Mouse (Mus musculus) forebrain, embryonic 13.5 days (tissue): ENCODE data around the gene Ttc17. TPM values are rescaled to one million over a fixed set of nuclear protein-coding genes. Genes with fewer than 3 reads are reported as not detected.

Experiments
- ATAC-seq: fragments of 200-750 bp; cut with Nextera tagmentation; 2 replicates; pipeline ENCODE4 v1.8.0; 2017
- H3K27ac ChIP-seq: fragments of 300-500 bp; sonication (generic); 2 replicates; pipeline ENCODE4 v1.5.1; 2015; ENCODE audit warnings: inconsistent platforms, mild to moderate bottlenecking, moderate library complexity
- H3K27me3 ChIP-seq: fragments of 300-500 bp; sonication (generic); 2 replicates; pipeline ENCODE4 v1.6.1; 2015; ENCODE audit warnings: mild to moderate bottlenecking, inconsistent platforms
- H3K36me3 ChIP-seq: fragments of 300-500 bp; sonication (generic); 2 replicates; pipeline ENCODE4 v1.6.1; 2015; ENCODE audit warnings: mild to moderate bottlenecking, inconsistent platforms; ENCODE audit not compliant: poor library complexity, severe bottlenecking
- H3K4me1 ChIP-seq: fragments of 300-500 bp; sonication (generic); 2 replicates; pipeline ENCODE4 v1.6.1; 2015; ENCODE audit warnings: inconsistent platforms
- H3K4me2 ChIP-seq: fragments of 300-500 bp; sonication (generic); 2 replicates; pipeline ENCODE4 v1.6.1; 2015; ENCODE audit warnings: inconsistent platforms, mild to moderate bottlenecking, moderate library complexity
- H3K4me3 ChIP-seq: fragments of 300-500 bp; sonication (generic); 2 replicates; pipeline ENCODE4 v1.5.1; 2015; ENCODE audit warnings: mild to moderate bottlenecking, inconsistent platforms
- H3K9ac ChIP-seq: fragments of 300-500 bp; sonication (generic); 2 replicates; pipeline ENCODE4 v1.6.1; 2015; ENCODE audit warnings: mild to moderate bottlenecking, inconsistent platforms
- H3K9me3 ChIP-seq: fragments of 300-500 bp; sonication (generic); replicated peaks from 2 replicates; pipeline ENCODE4 v1.6.1; 2016; ENCODE audit warnings: inconsistent platforms
- WGBS: fragments of 180-500 bp; shearing (Covaris S2); methylation state at CpG from one replicate; pipeline ENCODE4 v1.1.7; 2015; 5-methylcytosine and 5-hydroxymethylcytosine counted together
- microRNA counts: library from miRNA; unstranded; fragments of <30 nt; microRNA quantifications from one replicate; lab custom pipeline; 2016
- microRNA-seq: library from miRNA; unstranded; fragments of <30 nt; microRNA quantifications from one replicate; pipeline ENCODE4, GENCODE M21; 2016
- polyA plus RNA-seq: library from polyadenylated mRNA; unstranded; fragments of >200 nt; fragmentation: Nextera tagmentation; extraction: Ambion mirVana; gene quantifications from 2 replicates; pipeline ENCODE4 v1.2.1, GENCODE M21; 2015

Ttc17 gene
- polyA plus RNA-seq, 1 experiment from 2014 or later = 17.0 TPM

- ATAC-seq = peak; percentile 65
- Histone ChIP-seq H3K27me3 (no peaks in the 10 kb centered on the region), H3K27ac (peak overlapping the region; percentile 94), H3K4me3 (peak overlapping the region; percentile 43), H3K4me2 (peak overlapping the region; percentile 72), H3K36me3 (no peaks in the 10 kb centered on the region), H3K4me1 (peaks cover 61% of the 10 kb centered on the region), H3K9me3 (no peaks in the 10 kb centered on the region), H3K9ac (peak overlapping the region; percentile 50)
- under 1% methylated on average over 12 of the region's 12 CpGs for whole genome bisulfite sequencing
Measured at GRCm38 (mm10) chr2:94264631-94265098, 141.8 kb downstream of the Ttc17 start.

GRCm38 (mm10) chr2:94264006-94264405 is 142.5 kb downstream of the Ttc17 start:
- Histone ChIP-seq H3K9ac (peak overlapping the region; percentile 50), H3K9me3 (no peaks in the 10 kb centered on the region), H3K4me2 (peak overlapping the region; percentile 72), H3K4me1 (peaks cover 61% of the 10 kb centered on the region), H3K27me3 (no peaks in the 10 kb centered on the region), H3K4me3 (peak overlapping the region; percentile 43), H3K36me3 (no peaks in the 10 kb centered on the region), H3K27ac (peak overlapping the region; percentile 94)
- peak; percentile 4; the same call in 1 of the 2 replicates for ATAC-seq
- WGBS = 0% methylated on average over 2 of the region's 2 CpGs

GRCm38 (mm10) chr2:94263530-94263937 is 143.0 kb downstream of the Ttc17 start:
- H3K36me3 ChIP-seq = no peaks in the 10 kb centered on the region
- peak overlapping the region; percentile 43 for H3K4me3 ChIP-seq
- no peaks in the 10 kb centered on the region for H3K9me3 ChIP-seq
- H3K4me1 ChIP-seq = peaks cover 61% of the 10 kb centered on the region
- no peak for ATAC-seq
- WGBS = 2% methylated on average over 14 of the region's 14 CpGs
- no peaks in the 10 kb centered on the region for H3K27me3 ChIP-seq
- H3K4me2 ChIP-seq = peak overlapping the region; percentile 72
- peak overlapping the region; percentile 94 for H3K27ac ChIP-seq
- H3K9ac ChIP-seq = peak overlapping the region; percentile 67

- no peak for ATAC-seq
- Histone ChIP-seq H3K27me3 (no peaks in the 10 kb centered on the region), H3K9me3 (no peaks in the 10 kb centered on the region), H3K27ac (peak overlapping the region; percentile 94), H3K4me2 (peak overlapping the region; percentile 72), H3K4me3 (peak overlapping the region; percentile 43), H3K4me1 (peaks cover 57% of the 10 kb centered on the region), H3K9ac (peak overlapping the region; percentile 67), H3K36me3 (no peaks in the 10 kb centered on the region)
- under 1% methylated on average over 12 of the region's 13 CpGs for whole genome bisulfite sequencing
Measured at GRCm38 (mm10) chr2:94262917-94263529, 143.5 kb downstream of the Ttc17 start.

- Histone ChIP-seq H3K4me3 (no peak overlapping the region), H3K9ac (no peak overlapping the region), H3K27ac (no peak overlapping the region), H3K36me3 (peaks cover 7% of the 10 kb centered on the region; the same call in 1 of the 2 replicates), H3K4me1 (no peaks in the 10 kb centered on the region), H3K27me3 (no peaks in the 10 kb centered on the region), H3K4me2 (no peak overlapping the region), H3K9me3 (no peaks in the 10 kb centered on the region)
- 0 out of 2 replicates have a peak, but pooled peaks have one; percentile 51 for ATAC-seq
- 29% methylated on average over 3 of the region's 3 CpGs for WGBS
Measured at GRCm38 (mm10) chr2:94254102-94254501, 152.4 kb downstream of the Ttc17 start.

MicroRNAs encoded within 50 kb of the gene (microRNA counts, 519-probe panel; counts per million panel counts)
- microRNA mmu-miR-670 (lab: Ali Mortazavi, UCI) = 3,136 counts per million, percentile 67 among the panel's probes with 10 or more counts

Small RNA genes within 50 kb of the gene (microRNA-seq; reads per million reads assigned to microRNA genes)
- 285 reads per million, percentile 64 among the genes with 10 or more reads in this experiment for gene Mir670

Other genes starting within 250 kb of the Ttc17 start
- gene Hsd17b12, start 248.7 kb downstream of the Ttc17 start, polyA plus RNA-seq = 119 and 126 TPM in 2 replicates
- gene Api5, start 31.4 kb upstream of the Ttc17 start, polyA plus RNA-seq = 151 and 164 TPM in 2 replicates